Mouse (Mus musculus) megakaryocyte, embryonic 14.5 days (primary cell): ENCODE data around the gene Slc39a3.

Experiments
- FLI1 ChIP-seq: IDR thresholded peaks from 2 replicates; pipeline ENCODE4 v1.6.1; 2012; ENCODE audit warnings: low read length, inconsistent platforms, mixed read lengths
- GATA1 ChIP-seq: IDR thresholded peaks from 3 replicates; pipeline ENCODE4 v1.6.1; 2012; ENCODE audit warnings: mixed read lengths, low read length, inconsistent platforms, borderline replicate concordance

- TF ChIP-seq GATA1 (no peak), FLI1 (no peak)
These were observed 35.1 kb upstream of the Slc39a3 start for GRCm38 (mm10) chr10:81072290-81072689.
